In the genomic region with DNA sequence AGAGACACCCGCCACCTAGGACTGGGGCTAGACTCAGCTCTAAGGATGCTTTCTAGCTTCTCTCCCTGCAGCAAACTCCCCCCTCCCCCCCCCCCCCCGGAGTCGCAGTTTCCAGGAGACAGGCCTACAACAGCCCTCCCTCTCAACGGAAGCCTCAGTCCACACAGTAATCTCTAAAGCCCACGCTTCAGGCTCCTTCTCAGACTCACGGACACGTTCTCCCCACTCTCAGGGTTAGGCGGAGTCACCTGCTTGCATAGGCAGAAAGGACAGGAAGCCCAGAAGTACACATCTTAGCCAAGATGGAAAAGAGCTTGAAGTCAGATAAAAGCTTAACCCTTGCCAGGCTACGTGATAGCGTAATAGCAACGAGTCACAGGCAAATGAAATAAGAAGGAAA, we compare ENCODE assay signal across 14 mouse cellular contexts.
"Had no signal": no experiment of that assay in that cellular context is flagged by ENCODE, and none has a peak within 500 bp of the region (broad histone marks: within the 10 kb centered on the region; RNA-seq: fewer than 3 reads in every experiment).

No protein-coding gene starts in this region.

- DNase-seq: kidney, adult 9 months; kidney, postnatal 14 days; kidney, postnatal 4 days; left cerebral cortex, postnatal 4 days; liver, postnatal 0 days; lung, embryonic 14.5 days; lung, postnatal 14 days; right cerebral cortex, postnatal 14 days; spleen, adult 18-20 months; thymus, adult 2 months; thymus, postnatal 14 days; thymus, postnatal 4 days had no signal

- ATAC-seq: liver, postnatal 0 days; midbrain, embryonic 13.5 days; midbrain, embryonic 16.5 days had no signal
